Mouse (Mus musculus) liver, embryonic 13.5 days (tissue): ENCODE results near the gene Bok. TPM values are rescaled to one million over a fixed set of nuclear protein-coding genes. Genes with fewer than 3 reads are reported as not detected.
A peak's percentile ranks its signal among the peaks of the same experiment; 100 is the strongest.

ENCODE experiments used
- ATAC-seq: fragments of 200-750 bp; cut with Nextera tagmentation; 2 replicates; pipeline ENCODE4 v1.8.0; 2017; ENCODE audit warnings: low read depth, mild to moderate bottlenecking, moderate number of reproducible peaks, moderate library complexity
- DNase-seq: peaks from one replicate; pipeline ENCODE4 v3.0.0; 2022
- H3K27ac ChIP-seq: fragments of 300-500 bp; sonication (generic); 2 replicates; pipeline ENCODE4 v1.5.1; 2015; ENCODE audit warnings: moderate library complexity, mild to moderate bottlenecking, inconsistent platforms
- H3K27me3 ChIP-seq: fragments of 300-500 bp; sonication (generic); 2 replicates; pipeline ENCODE4 v1.6.1; 2015; ENCODE audit warnings: mild to moderate bottlenecking, inconsistent platforms
- H3K36me3 ChIP-seq: fragments of 300-500 bp; sonication (generic); 2 replicates; pipeline ENCODE4 v1.6.1; 2015; ENCODE audit warnings: mild to moderate bottlenecking, inconsistent platforms
- H3K4me1 ChIP-seq: fragments of 300-500 bp; sonication (generic); replicated peaks from 2 replicates; pipeline ENCODE4 v1.6.1; 2015; ENCODE audit warnings: inconsistent platforms
- H3K4me2 ChIP-seq: fragments of 300-500 bp; sonication (generic); 2 replicates; pipeline ENCODE4 v1.6.1; 2015; ENCODE audit warnings: inconsistent platforms, mild to moderate bottlenecking, moderate library complexity
- H3K4me3 ChIP-seq: fragments of 300-500 bp; sonication (generic); replicated peaks from 2 replicates; pipeline ENCODE4 v1.5.1; 2015; ENCODE audit warnings: mild to moderate bottlenecking, inconsistent platforms
- H3K9ac ChIP-seq: fragments of 300-500 bp; sonication (generic); 2 replicates; pipeline ENCODE4 v1.6.1; 2015; ENCODE audit warnings: mild to moderate bottlenecking, inconsistent platforms
- H3K9me3 ChIP-seq: fragments of 300-500 bp; sonication (generic); replicated peaks from 2 replicates; pipeline ENCODE4 v1.6.1; 2016; ENCODE audit warnings: inconsistent platforms
- WGBS: fragments of 180-500 bp; shearing (Covaris S2); methylation state at CpG from one replicate; pipeline ENCODE4 v1.1.7; 2015; ENCODE audit not compliant: insufficient replicate concordance; 5-methylcytosine and 5-hydroxymethylcytosine counted together
- polyA plus RNA-seq: library from polyadenylated mRNA; unstranded; fragments of >200 nt; fragmentation: Nextera tagmentation; extraction: Ambion mirVana; gene quantifications from 2 replicates; pipeline ENCODE4 v1.2.1, GENCODE M21; 2015

Bok gene
- polyA plus RNA-seq, 1 experiment from 2014 or later: 5.0 TPM

- 75% methylated on average over 8 of the region's 8 CpGs for WGBS
- no peak overlapping the region for H3K4me2 ChIP-seq
- H3K9me3 ChIP-seq: no peaks in the 10 kb centered on the region
- no peak overlapping the region for H3K9ac ChIP-seq
- DNase-seq (no peak), ATAC-seq (no peak)
- H3K36me3 ChIP-seq: no peaks in the 10 kb centered on the region
- H3K27ac ChIP-seq: no peak overlapping the region
- no peak overlapping the region for H3K4me3 ChIP-seq
- peaks cover 21% of the 10 kb centered on the region for H3K27me3 ChIP-seq
- H3K4me1 ChIP-seq: peaks cover 24% of the 10 kb centered on the region
These were observed 5.6 kb downstream of the Bok start for GRCm38 (mm10) chr1:93691106-93691505.

GRCm38 (mm10) chr1:93691786-93692357 lies 6.4 kb downstream of the Bok start:
- Histone ChIP-seq H3K36me3 (no peaks in the 10 kb centered on the region), H3K9ac (no peak overlapping the region), H3K4me3 (no peak overlapping the region), H3K4me2 (no peak overlapping the region), H3K27ac (no peak overlapping the region), H3K4me1 (peaks cover 21% of the 10 kb centered on the region), H3K9me3 (no peaks in the 10 kb centered on the region), H3K27me3 (peaks cover 13% of the 10 kb centered on the region)
- 49% methylated on average over 10 of the region's 10 CpGs for WGBS
- no peak for ATAC-seq
- DNase-seq: no peak

- WGBS: 70% methylated on average over 9 of the region's 9 CpGs
- Histone ChIP-seq H3K36me3 (no peaks in the 10 kb centered on the region), H3K4me1 (peaks cover 21% of the 10 kb centered on the region), H3K9ac (no peak overlapping the region), H3K9me3 (no peaks in the 10 kb centered on the region), H3K4me2 (no peak overlapping the region), H3K27me3 (peaks cover 4% of the 10 kb centered on the region), H3K4me3 (no peak overlapping the region), H3K27ac (no peak overlapping the region)
- ATAC-seq (no peak), DNase-seq (no peak)
These were observed 7.3 kb downstream of the Bok start for GRCm38 (mm10) chr1:93692773-93693172.

- no peak overlapping the region for H3K9ac ChIP-seq
- DNase-seq (no peak), ATAC-seq (no peak)
- peaks cover 16% of the 10 kb centered on the region for H3K4me1 ChIP-seq
- no peaks in the 10 kb centered on the region for H3K27me3 ChIP-seq
- no peaks in the 10 kb centered on the region for H3K9me3 ChIP-seq
- no peak overlapping the region for H3K4me3 ChIP-seq
- no peak overlapping the region for H3K4me2 ChIP-seq
- 60% methylated on average over 3 of the region's 3 CpGs for WGBS
- no peaks in the 10 kb centered on the region for H3K36me3 ChIP-seq
- H3K27ac ChIP-seq: no peak overlapping the region
These were observed 8.0 kb downstream of the Bok start for GRCm38 (mm10) chr1:93693502-93693901.

- peaks cover 14% of the 10 kb centered on the region; the same call in 1 of the 2 replicates for H3K4me1 ChIP-seq
- 81% methylated on average over 10 of the region's 10 CpGs for WGBS
- no peak overlapping the region for H3K27ac ChIP-seq
- H3K36me3 ChIP-seq: no peaks in the 10 kb centered on the region
- ATAC-seq (no peak), DNase-seq (no peak)
- H3K4me3 ChIP-seq: no peak overlapping the region
- no peaks in the 10 kb centered on the region for H3K9me3 ChIP-seq
- no peaks in the 10 kb centered on the region for H3K27me3 ChIP-seq
- H3K4me2 ChIP-seq: no peak overlapping the region
- no peak overlapping the region for H3K9ac ChIP-seq
These were observed 8.5 kb downstream of the Bok start for GRCm38 (mm10) chr1:93693943-93694342.

- DNase-seq (no peak), ATAC-seq (no peak)
- H3K27me3 ChIP-seq: no peaks in the 10 kb centered on the region
- H3K4me3 ChIP-seq: no peak overlapping the region
- no peaks in the 10 kb centered on the region for H3K36me3 ChIP-seq
- peak overlapping the region; percentile 15; the same call in 1 of the 2 replicates for H3K27ac ChIP-seq
- no peak overlapping the region for H3K4me2 ChIP-seq
- no peak overlapping the region for H3K9ac ChIP-seq
- no peaks in the 10 kb centered on the region for H3K9me3 ChIP-seq
- peaks cover 14% of the 10 kb centered on the region; the same call in 1 of the 2 replicates for H3K4me1 ChIP-seq
- 40% methylated on average over 6 of the region's 6 CpGs for WGBS
These were observed 9.5 kb downstream of the Bok start for GRCm38 (mm10) chr1:93694966-93695365.

- ATAC-seq (no peak), DNase-seq (no peak)
- no peak overlapping the region for H3K4me3 ChIP-seq
- peaks cover 14% of the 10 kb centered on the region; the same call in 1 of the 2 replicates for H3K4me1 ChIP-seq
- H3K27ac ChIP-seq: no peak overlapping the region; the same call in 1 of the 2 replicates
- no peak overlapping the region for H3K9ac ChIP-seq
- no peak overlapping the region for H3K4me2 ChIP-seq
- H3K9me3 ChIP-seq: no peaks in the 10 kb centered on the region
- H3K27me3 ChIP-seq: no peaks in the 10 kb centered on the region
- WGBS: 32% methylated on average over 3 of the region's 3 CpGs
- H3K36me3 ChIP-seq: no peaks in the 10 kb centered on the region
These were observed 11.9 kb downstream of the Bok start for GRCm38 (mm10) chr1:93697317-93697716.

- DNase-seq (no peak), ATAC-seq (no peak)
- WGBS: 53% methylated on average over 4 of the region's 4 CpGs
- Histone ChIP-seq H3K36me3 (peaks cover 11% of the 10 kb centered on the region; the same call in 1 of the 2 replicates), H3K4me3 (no peak overlapping the region), H3K27me3 (no peaks in the 10 kb centered on the region), H3K27ac (no peak overlapping the region), H3K9me3 (no peaks in the 10 kb centered on the region), H3K4me2 (no peak overlapping the region), H3K9ac (no peak overlapping the region), H3K4me1 (0 out of 2 replicates have a peak, but pooled peaks cover under 1% of the 10 kb centered on the region)
These were observed 13.7 kb downstream of the Bok start for GRCm38 (mm10) chr1:93699159-93699558.

- H3K4me2 ChIP-seq: no peak overlapping the region
- no peak overlapping the region for H3K4me3 ChIP-seq
- H3K27ac ChIP-seq: no peak overlapping the region
- DNase-seq: no peak
- no peak for ATAC-seq
- H3K9me3 ChIP-seq: no peaks in the 10 kb centered on the region
- H3K9ac ChIP-seq: no peak overlapping the region
- WGBS: 41% methylated on average over 1 of the region's 1 CpGs
- H3K4me1 ChIP-seq: no peaks in the 10 kb centered on the region
- peaks cover 20% of the 10 kb centered on the region for H3K36me3 ChIP-seq
- H3K27me3 ChIP-seq: no peaks in the 10 kb centered on the region
These were observed 16.6 kb downstream of the Bok start for GRCm38 (mm10) chr1:93702106-93702505.

- no peaks in the 10 kb centered on the region for H3K4me1 ChIP-seq
- H3K9me3 ChIP-seq: no peaks in the 10 kb centered on the region
- no peak for DNase-seq
- no peak for ATAC-seq
- no peak overlapping the region for H3K9ac ChIP-seq
- H3K36me3 ChIP-seq: peaks cover 20% of the 10 kb centered on the region
- H3K27ac ChIP-seq: no peak overlapping the region
- no peak overlapping the region for H3K4me3 ChIP-seq
- H3K27me3 ChIP-seq: no peaks in the 10 kb centered on the region
- H3K4me2 ChIP-seq: no peak overlapping the region
- 80% methylated on average over 10 of the region's 10 CpGs for WGBS
These were observed 18.1 kb downstream of the Bok start for GRCm38 (mm10) chr1:93703472-93704048.

GRCm38 (mm10) chr1:93704341-93704740 lies 18.9 kb downstream of the Bok start:
- Histone ChIP-seq H3K9ac (no peak overlapping the region), H3K36me3 (peaks cover 20% of the 10 kb centered on the region), H3K4me1 (no peaks in the 10 kb centered on the region), H3K27me3 (no peaks in the 10 kb centered on the region), H3K4me3 (no peak overlapping the region), H3K9me3 (no peaks in the 10 kb centered on the region), H3K4me2 (no peak overlapping the region), H3K27ac (no peak overlapping the region)
- ATAC-seq: no peak
- WGBS: 84% methylated on average over 9 of the region's 9 CpGs
- no peak for DNase-seq

- WGBS: 61% methylated on average over 3 of the region's 3 CpGs
- H3K9me3 ChIP-seq: no peaks in the 10 kb centered on the region
- no peaks in the 10 kb centered on the region for H3K27me3 ChIP-seq
- H3K4me2 ChIP-seq: no peak overlapping the region
- no peak overlapping the region for H3K9ac ChIP-seq
- no peak overlapping the region for H3K4me3 ChIP-seq
- ATAC-seq (no peak), DNase-seq (no peak)
- no peak overlapping the region for H3K27ac ChIP-seq
- peaks cover 20% of the 10 kb centered on the region for H3K36me3 ChIP-seq
- 0 out of 2 replicates have a peak, but pooled peaks cover 2% of the 10 kb centered on the region for H3K4me1 ChIP-seq
These were observed 19.9 kb downstream of the Bok start for GRCm38 (mm10) chr1:93705389-93705788.
